Mouse (Mus musculus): Measurements from ENCODE around the gene Il1r2.

Gene Il1r2

DNA sequence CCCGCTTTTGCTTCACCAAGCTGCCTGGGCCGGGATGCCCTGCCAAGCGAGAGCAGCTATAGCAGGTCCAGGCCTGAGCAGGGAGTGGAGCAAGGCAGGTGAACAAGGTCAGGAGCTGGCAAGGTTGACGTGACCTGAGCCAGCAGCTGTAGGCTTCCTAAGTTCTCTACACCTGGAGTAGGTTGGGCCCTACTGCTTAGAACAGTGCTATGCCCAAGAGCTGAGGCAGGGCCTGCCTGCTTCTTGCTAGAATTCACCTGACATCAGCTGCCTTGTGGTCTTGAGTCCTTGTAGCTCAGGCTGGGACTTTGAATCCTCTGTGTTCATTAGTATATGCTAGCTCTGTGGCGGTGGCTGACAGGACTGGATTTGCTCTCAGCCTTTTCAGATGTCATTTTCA, at the start of gene Il1r2:
TSS of gene Il1r2 (plus strand) at position 301 of the 400 bp plus-strand sequence.
- DNase-seq = no peak

DNA sequence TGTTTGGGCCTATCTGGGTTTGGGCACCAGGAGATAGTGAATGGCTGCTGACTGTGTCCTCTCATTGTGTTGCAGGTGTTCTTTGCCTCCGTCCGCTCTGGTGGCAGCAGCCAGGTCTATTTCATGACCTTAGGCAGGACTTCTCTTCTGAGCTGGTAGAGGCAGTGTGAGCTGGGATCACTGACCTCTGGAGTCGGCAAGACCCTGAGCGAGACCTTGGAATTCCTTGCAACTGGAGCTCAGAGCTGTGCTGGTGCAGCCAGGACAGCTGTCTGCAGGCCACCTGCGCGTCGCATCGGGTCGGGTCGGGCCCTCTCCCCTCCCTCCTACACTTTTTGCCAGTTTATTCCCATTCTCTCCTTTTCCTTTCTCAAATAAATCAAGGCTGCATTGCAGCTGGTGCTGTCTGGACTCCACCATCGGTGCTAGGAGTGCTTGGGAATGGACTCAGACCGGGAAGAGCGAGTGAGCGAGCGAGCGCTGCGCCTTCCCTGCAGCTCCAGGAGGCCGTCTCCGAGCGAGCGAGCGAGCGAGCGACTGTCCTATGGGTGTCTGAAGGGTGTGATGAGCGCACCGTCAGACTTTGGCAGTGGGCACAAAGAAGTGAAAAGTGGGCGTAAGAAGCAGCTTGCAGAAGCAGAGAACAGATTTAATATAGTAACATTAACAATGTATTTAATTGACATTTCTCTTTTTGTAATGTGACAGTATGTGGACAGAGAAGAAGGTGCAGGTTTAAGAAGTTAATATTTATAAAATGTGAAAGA, 49.1 kb upstream of the Il1r2 start:
- DNase-seq = no peak

- no peak for DNase-seq
Observed at GRCm38 (mm10) chr1:40025416-40025815, 48.5 kb upstream of the Il1r2 start.

GRCm38 (mm10) chr1:40027116-40027620, 46.7 kb upstream of the Il1r2 start:
- no peak for DNase-seq

DNA sequence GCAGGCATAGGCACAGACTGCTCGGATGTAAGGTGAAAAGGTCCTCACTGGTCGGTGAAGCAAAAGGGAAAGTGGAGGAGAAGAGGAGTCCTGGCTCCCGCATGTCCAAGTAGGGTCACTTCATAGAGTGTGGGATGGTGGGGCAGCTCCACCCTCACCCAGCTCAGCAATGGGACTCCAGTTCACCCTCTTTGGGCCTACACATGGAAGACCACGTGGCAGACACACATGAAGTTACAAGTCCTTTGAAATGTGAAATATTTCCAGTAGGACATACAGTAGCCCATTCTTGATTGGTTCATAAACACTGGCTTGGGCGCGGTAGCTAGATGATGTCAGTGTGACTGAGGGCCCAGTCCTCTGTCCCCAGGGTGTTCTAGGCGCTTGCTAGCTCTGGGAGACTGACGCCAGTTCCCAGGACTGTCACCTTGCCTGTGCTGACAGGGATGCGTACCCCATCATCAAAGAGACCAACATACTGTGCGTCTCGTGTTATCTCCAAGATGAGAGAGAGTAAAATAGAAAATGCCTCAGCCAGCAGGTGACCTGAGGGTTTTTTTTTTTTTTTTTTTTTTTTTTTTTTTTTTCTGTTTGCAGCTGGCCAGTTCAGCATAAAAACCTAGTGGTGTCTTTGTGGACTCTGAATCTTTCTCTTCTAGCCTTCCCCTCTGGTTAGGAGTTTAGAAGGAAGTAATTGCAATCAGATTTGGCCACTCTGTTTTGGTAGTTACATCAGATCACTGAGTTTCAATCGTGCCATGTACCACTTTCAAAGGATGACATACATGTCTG, 45.5 kb upstream of the Il1r2 start:
- no peak for DNase-seq

GRCm38 (mm10) chr1:40029597-40029996, 44.3 kb upstream of the Il1r2 start:
- no peak for DNase-seq

DNA sequence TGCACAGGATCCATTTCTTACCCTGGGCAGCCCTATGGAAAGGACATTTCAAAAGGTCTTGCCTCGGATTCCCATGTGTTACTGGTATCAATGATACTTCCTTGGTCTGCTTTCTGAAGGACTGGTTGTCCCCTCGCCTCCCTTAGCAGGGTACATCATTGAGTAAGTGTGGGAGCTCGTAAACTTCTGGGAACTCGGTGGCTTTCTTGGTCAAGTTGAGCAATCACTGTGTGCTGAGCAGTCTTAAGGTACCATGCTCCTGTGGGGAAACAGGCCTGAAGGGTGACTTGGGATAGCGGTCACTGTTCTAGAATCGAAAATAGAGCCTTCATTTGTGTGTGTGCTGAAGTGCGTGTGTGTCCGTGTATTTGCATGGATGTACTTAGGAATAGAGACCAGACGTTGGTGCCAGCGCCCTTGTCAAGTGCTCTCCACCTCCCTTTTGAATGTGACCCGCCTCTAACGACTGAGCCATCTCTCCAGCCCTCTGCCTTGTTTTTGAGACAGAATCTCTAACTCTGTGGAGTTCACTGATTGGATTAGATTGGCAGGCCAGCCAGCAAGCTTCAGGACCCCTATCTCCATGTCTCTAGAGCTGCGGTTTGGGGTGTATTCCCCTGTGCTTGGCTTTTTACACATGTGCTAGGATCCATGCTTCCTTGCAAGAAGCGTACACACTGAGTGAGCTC, 43.4 kb upstream of the Il1r2 start:
- no peak for DNase-seq

- no peak for DNase-seq
Observed at GRCm38 (mm10) chr1:40030976-40031356, 42.9 kb upstream of the Il1r2 start.

DNA sequence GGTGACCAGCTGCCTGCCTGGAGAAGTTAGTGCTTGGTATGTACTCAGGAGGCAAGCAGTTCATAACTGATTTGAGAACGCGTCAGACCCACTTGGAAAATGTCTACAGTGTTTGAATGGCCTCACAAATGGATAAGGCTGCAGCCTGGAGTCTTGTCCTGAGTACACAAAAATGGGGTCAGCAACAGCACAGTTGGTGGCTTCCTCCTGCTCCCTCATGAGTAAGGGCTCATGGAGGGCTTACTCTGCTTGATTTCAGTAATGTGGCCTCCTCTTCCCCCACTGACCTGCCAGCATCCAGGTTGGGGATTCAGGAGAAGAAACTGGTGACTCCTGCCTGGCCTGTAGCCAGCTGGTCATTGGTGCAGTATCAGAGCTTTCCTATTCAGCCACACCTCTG, 42.3 kb upstream of the Il1r2 start:
- DNase-seq = no peak

GRCm38 (mm10) chr1:40033315-40033714, 40.6 kb upstream of the Il1r2 start:
- DNase-seq = no peak

GRCm38 (mm10) chr1:40033743-40034420, 40.0 kb upstream of the Il1r2 start:
- DNase-seq = no peak

GRCm38 (mm10) chr1:40037831-40038230, 36.0 kb upstream of the Il1r2 start:
- no peak for DNase-seq

GRCm38 (mm10) chr1:40045686-40046085, 28.2 kb upstream of the Il1r2 start:
- DNase-seq = no peak

DNA sequence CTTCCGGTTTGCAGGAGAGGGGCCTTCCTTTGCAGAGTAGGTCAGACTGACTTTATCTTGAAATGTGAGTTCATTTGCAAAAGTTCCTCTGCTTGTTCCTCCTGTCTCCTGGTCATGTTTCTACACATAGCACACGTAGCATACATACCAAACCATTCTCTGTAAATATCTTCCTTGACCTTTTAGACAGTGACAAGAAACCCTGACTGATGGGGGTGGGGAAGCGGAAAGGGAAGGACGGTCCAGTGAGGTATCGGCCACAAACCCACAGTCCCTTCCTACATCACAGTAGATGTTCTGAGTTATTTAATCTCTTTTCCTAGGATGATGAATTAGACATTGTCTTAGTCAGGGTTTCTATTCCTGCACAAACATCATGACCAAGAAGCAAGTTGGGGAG, 27.3 kb upstream of the Il1r2 start:
- no peak for DNase-seq

- no peak for DNase-seq
Observed at GRCm38 (mm10) chr1:40051157-40051556, 22.7 kb upstream of the Il1r2 start.

- DNase-seq = peak in 1 of 2 experiments; percentile 7
Observed at GRCm38 (mm10) chr1:40052156-40052555, 21.7 kb upstream of the Il1r2 start.

DNA sequence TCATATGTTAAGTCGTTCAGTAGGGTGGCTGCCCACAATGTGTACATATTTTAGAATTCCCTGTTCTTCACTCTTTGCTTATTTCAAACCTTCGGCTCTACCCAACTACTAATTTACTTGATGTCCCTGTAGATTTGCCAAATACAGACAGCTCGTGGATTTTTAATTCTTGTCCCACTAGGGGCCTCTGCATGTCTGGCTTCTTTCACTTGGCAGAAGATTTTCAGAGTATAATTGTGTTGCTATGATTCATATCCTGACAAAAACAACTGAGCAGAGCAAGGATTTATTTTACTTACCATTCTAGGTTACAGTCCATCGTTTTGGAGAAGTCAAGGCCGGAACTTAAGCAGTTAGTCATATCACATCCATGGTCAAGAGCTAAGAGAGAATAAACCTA, 20.8 kb upstream of the Il1r2 start:
- DNase-seq = no peak

GRCm38 (mm10) chr1:40055051-40055450, 18.8 kb upstream of the Il1r2 start:
- no peak for DNase-seq

DNA sequence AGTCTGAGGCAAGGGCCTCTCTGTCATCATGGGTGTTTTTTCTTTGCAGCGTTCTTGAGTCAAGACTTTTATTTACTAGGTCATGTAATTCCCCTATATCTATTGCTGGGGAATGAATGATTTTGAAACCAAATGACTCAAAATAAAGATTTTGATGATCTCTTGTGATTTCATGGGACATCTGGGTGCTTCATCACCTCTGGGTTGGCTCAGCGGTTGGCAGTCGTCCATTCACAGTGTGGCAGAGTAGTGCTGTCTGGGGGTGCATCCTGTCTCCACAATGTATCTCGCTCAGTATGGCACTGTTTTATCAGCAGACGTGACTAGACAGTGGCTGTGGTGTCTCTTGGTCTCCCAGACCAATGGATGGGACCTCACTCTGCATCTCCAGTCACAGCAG, 17.9 kb upstream of the Il1r2 start:
- DNase-seq = no peak

GRCm38 (mm10) chr1:40057351-40057750, 16.5 kb upstream of the Il1r2 start:
- DNase-seq = no peak

- DNase-seq = peak in 1 of 2 experiments; percentile 16
Observed at GRCm38 (mm10) chr1:40058013-40058412, 15.9 kb upstream of the Il1r2 start.

DNA sequence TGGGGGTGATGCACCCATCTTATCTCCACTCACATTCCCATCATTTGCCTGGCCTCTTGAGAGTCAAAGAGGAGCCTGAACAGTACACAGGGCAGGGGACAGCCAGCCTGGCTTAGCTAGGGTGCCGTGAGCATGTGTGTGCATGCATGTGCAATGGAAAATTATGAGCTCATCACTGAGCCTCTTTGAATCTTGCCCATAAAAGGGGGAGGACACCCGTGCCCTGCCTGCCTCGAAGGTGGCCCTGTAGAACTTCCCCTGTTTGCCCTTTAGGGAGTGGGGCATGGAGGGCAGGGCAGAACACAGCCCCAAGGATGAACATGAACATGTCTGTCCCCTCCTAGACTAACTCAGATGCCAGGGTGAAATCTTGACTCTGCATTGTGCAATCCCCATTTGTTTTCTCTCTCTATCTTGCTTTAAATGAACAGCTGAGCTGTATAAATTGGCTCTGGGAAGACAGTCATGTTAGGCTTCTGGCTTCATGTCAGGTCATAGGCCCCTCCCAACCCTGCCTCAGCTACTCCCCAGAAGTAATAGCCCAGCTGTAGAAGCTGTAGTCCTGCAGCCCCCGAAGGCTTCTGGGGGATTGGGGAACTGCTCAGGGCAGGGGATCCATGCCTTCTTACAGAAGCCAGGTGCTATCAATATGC, 14.6 kb upstream of the Il1r2 start:
- DNase-seq = peak in 1 of 2 experiments; percentile 44
